Mouse (Mus musculus) stomach, embryonic 16.5 days (tissue): ENCODE data around the gene Vmn2r85. TPM values are rescaled to one million over a fixed set of nuclear protein-coding genes. Genes with fewer than 3 reads are reported as not detected.
"Not testable (repeated sequence)": the region's sequence is repeated elsewhere in the genome, so short reads cannot be mapped to it uniquely, and the experiment has no call there.

Experiments used
- ATAC-seq: fragments of 200-750 bp; cut with Nextera tagmentation; 2 replicates; pipeline ENCODE4 v1.8.0; 2017; ENCODE audit warnings: moderate number of reproducible peaks, moderate TSS enrichment; ENCODE audit not compliant: insufficient read depth, low FRiP score
- H3K27ac ChIP-seq: fragments of 300-500 bp; sonication (generic); 2 replicates; pipeline ENCODE4 v1.5.1; 2014; ENCODE audit warnings: low read length
- H3K27me3 ChIP-seq: fragments of 300-500 bp; sonication (generic); 2 replicates; pipeline ENCODE4 v1.6.1; 2014; ENCODE audit warnings: low read length, control low read depth, mixed read lengths; ENCODE audit not compliant: control insufficient read depth, insufficient read depth
- H3K36me3 ChIP-seq: fragments of 300-500 bp; sonication (generic); 2 replicates; pipeline ENCODE4 v1.6.1; 2014; ENCODE audit warnings: low read length; ENCODE audit not compliant: control insufficient read depth, insufficient read depth
- H3K4me1 ChIP-seq: fragments of 300-500 bp; sonication (generic); 2 replicates; pipeline ENCODE4 v1.6.1; 2014; ENCODE audit warnings: low read length, control low read depth, mixed read lengths; ENCODE audit not compliant: control insufficient read depth, insufficient read depth
- H3K4me2 ChIP-seq: fragments of 300-500 bp; sonication (generic); 2 replicates; pipeline ENCODE4 v1.6.1; 2014; ENCODE audit warnings: low read depth, low read length, mixed read lengths
- H3K4me3 ChIP-seq: fragments of 300-500 bp; sonication (generic); replicated peaks from 2 replicates; pipeline ENCODE4 v1.5.1; 2014; ENCODE audit warnings: mild to moderate bottlenecking, low read length
- H3K9ac ChIP-seq: fragments of 300-500 bp; sonication (generic); 2 replicates; pipeline ENCODE4 v1.6.1; 2014; ENCODE audit warnings: low read length
- H3K9me3 ChIP-seq: fragments of 300-500 bp; sonication (generic); replicated peaks from 2 replicates; pipeline ENCODE4 v1.6.1; 2016; ENCODE audit warnings: low read length, control low read depth; ENCODE audit not compliant: control insufficient read depth
- WGBS: fragments of 180-500 bp; shearing (Covaris S2); extraction: QIAGEN DNeasy Blood & Tissue Kit; methylation state at CpG from one replicate; pipeline ENCODE4 v1.1.7; 2014; 5-methylcytosine and 5-hydroxymethylcytosine counted together
- polyA plus RNA-seq: library from polyadenylated mRNA; unstranded; fragments of >200 nt; fragmentation: Nextera tagmentation; extraction: Ambion mirVana; gene quantifications from 2 replicates; pipeline ENCODE4 v1.2.1, GENCODE M21; 2015

Vmn2r85 gene
- polyA plus RNA-seq = not detected in 2 replicates

GRCm38 (mm10) chr10:130429603-130430002 lies at the start of gene Vmn2r85:
TSS of gene Vmn2r85 (minus strand) at chr10:130429703.
- H3K4me2 ChIP-seq, ATAC-seq, H3K9me3 ChIP-seq, H3K36me3 ChIP-seq, H3K4me3 ChIP-seq, H3K9ac ChIP-seq, H3K4me1 ChIP-seq, H3K27me3 ChIP-seq, H3K27ac ChIP-seq: not testable (repeated sequence)

- Histone ChIP-seq H3K27me3 (no peaks in the 10 kb centered on the region), H3K9ac (peak overlapping the region; percentile 75), H3K36me3 (no peaks in the 10 kb centered on the region), H3K9me3 (no peaks in the 10 kb centered on the region), H3K4me2 (peak overlapping the region; percentile 84), H3K27ac (no peak overlapping the region), H3K4me1 (no peaks in the 10 kb centered on the region), H3K4me3 (peak overlapping the region; percentile 56)
- ATAC-seq = peak; percentile 91
- 3% methylated on average over 36 of the region's 36 CpGs for WGBS
Observed at GRCm38 (mm10) chr10:130470311-130470760, 40.8 kb upstream of the Vmn2r85 start.

- not testable (repeated sequence) for H3K9me3 ChIP-seq, H3K36me3 ChIP-seq, H3K4me3 ChIP-seq, H3K27me3 ChIP-seq, H3K4me1 ChIP-seq, H3K27ac ChIP-seq, H3K9ac ChIP-seq, ATAC-seq, H3K4me2 ChIP-seq
- 90% methylated on average over 1 of the region's 1 CpGs for WGBS
Observed at GRCm38 (mm10) chr10:130455950-130456349, 26.4 kb upstream of the Vmn2r85 start, which contains the start of gene Vmn2r86. TSS of gene Vmn2r86 (minus strand) at chr10:130456050.

GRCm38 (mm10) chr10:130444776-130445175 lies 15.3 kb upstream of the Vmn2r85 start:
- no peak for ATAC-seq
- no peaks in the 10 kb centered on the region for H3K9me3 ChIP-seq
- H3K36me3 ChIP-seq = no peaks in the 10 kb centered on the region
- H3K4me1 ChIP-seq = no peaks in the 10 kb centered on the region
- H3K27ac ChIP-seq = no peak overlapping the region
- H3K4me3 ChIP-seq = no peak overlapping the region
- no peaks in the 10 kb centered on the region for H3K27me3 ChIP-seq
- H3K4me2 ChIP-seq = no peak overlapping the region
- no peak overlapping the region for H3K9ac ChIP-seq
- 86% methylated on average over 21 of the region's 21 CpGs for WGBS

GRCm38 (mm10) chr10:130434185-130434898 lies 4.8 kb upstream of the Vmn2r85 start:
- H3K27me3 ChIP-seq, H3K27ac ChIP-seq, H3K4me3 ChIP-seq, H3K4me1 ChIP-seq, H3K9me3 ChIP-seq, H3K9ac ChIP-seq, H3K4me2 ChIP-seq, H3K36me3 ChIP-seq, ATAC-seq: not testable (repeated sequence)
- 80% methylated on average over 11 of the region's 11 CpGs for WGBS

GRCm38 (mm10) chr10:130422368-130422767 lies 7.1 kb downstream of the Vmn2r85 start:
- ATAC-seq, H3K27me3 ChIP-seq, H3K4me3 ChIP-seq, H3K27ac ChIP-seq, H3K9ac ChIP-seq, H3K9me3 ChIP-seq, H3K4me1 ChIP-seq, H3K4me2 ChIP-seq, H3K36me3 ChIP-seq: not testable (repeated sequence)
- 69% methylated on average over 2 of the region's 2 CpGs for WGBS

GRCm38 (mm10) chr10:130420401-130420800 lies 9.1 kb downstream of the Vmn2r85 start:
- Histone ChIP-seq H3K4me1 (no peaks in the 10 kb centered on the region), H3K9me3 (no peaks in the 10 kb centered on the region), H3K36me3 (no peaks in the 10 kb centered on the region), H3K27me3 (no peaks in the 10 kb centered on the region), H3K4me3 (no peak overlapping the region), H3K9ac (no peak overlapping the region), H3K27ac (no peak overlapping the region), H3K4me2 (no peak overlapping the region)
- ATAC-seq = no peak
- 74% methylated on average over 3 of the region's 3 CpGs for WGBS

- H3K4me2 ChIP-seq = not testable (repeated sequence)
- 54% methylated on average over 2 of the region's 2 CpGs for WGBS
Observed at GRCm38 (mm10) chr10:130419954-130420353, 9.5 kb downstream of the Vmn2r85 start.

GRCm38 (mm10) chr10:130416352-130416751 lies 13.2 kb downstream of the Vmn2r85 start:
- not testable (repeated sequence) for ATAC-seq, H3K9ac ChIP-seq, H3K4me1 ChIP-seq, H3K36me3 ChIP-seq, H3K4me3 ChIP-seq, H3K9me3 ChIP-seq, H3K4me2 ChIP-seq, H3K27ac ChIP-seq, H3K27me3 ChIP-seq

More at GRCm38 (mm10) chr10:130419954-130420353, 9.5 kb downstream of the Vmn2r85 start:
- not testable (repeated sequence) for H3K9ac ChIP-seq, H3K9me3 ChIP-seq, H3K4me3 ChIP-seq, H3K27ac ChIP-seq, ATAC-seq, H3K27me3 ChIP-seq, H3K36me3 ChIP-seq, H3K4me1 ChIP-seq
